Mouse (Mus musculus) c-Kit-positive CD71-positive TER-119-negative erythroid progenitor cells, embryonic 14.5 days (primary cell): ENCODE data around the gene Zfp341.

ENCODE experiments used
- DNase-seq: peaks from one replicate; pipeline ENCODE4 v3.0.0-alpha.2; 2013; ENCODE audit warnings: low read depth

The Zfp341 gene

DNA sequence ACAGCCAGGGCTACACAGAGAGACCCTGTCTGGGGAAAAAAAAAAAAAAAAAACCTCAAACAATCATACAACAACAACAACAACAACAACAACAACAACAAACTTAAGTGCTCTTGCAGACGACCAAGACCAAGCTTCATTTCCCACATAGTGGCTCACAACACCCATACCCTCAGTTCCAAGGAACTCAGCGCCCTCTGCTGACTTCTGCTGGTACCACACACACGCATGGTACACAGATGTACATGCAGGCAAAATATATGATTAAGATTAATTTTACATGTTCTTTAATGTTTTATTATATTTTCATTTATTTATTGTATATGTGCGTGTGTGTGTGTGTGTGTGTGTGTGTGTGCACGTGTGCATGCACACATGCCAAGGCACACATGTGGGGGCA, 26.7 kb upstream of the Zfp341 start:
- peak; percentile 59 for DNase-seq

DNA sequence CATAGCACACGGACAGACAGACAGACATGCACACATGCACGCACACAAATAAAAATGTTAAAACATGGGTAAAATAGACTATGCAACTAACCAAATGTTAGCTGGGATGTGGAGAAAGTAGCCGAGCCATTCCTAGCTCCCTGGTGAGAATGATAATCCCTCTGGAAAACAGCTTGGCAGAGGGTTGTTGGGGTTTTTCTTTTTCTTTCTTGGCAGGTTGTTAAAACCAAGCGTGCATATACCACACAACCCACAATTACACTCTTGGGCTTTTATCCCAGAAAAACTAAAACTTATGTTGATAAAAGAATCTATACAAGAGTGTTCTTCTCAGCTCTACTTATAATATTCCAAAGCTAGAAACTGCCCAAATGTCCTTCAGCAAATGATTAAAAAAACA, 24.0 kb upstream of the Zfp341 start:
- DNase-seq = no peak

DNA sequence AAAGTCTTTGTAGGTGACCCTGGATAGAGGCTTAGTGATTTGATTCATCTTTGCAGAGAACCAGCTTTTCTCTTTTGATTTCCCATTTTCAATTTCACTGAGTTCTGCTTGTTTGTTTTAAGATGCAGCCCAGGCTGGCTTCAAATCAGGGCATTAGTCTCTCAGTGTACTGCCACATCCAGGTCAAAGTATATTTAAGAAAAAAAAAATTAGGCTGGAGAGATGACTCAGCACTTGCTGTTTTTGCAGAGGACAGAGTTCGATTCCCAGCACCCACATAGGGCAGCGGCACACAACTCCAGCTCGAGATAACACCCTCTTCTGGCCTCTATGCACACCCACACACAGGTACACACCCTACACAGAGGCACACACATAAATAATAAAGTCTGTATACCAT, 21.9 kb upstream of the Zfp341 start:
- no peak for DNase-seq

DNA sequence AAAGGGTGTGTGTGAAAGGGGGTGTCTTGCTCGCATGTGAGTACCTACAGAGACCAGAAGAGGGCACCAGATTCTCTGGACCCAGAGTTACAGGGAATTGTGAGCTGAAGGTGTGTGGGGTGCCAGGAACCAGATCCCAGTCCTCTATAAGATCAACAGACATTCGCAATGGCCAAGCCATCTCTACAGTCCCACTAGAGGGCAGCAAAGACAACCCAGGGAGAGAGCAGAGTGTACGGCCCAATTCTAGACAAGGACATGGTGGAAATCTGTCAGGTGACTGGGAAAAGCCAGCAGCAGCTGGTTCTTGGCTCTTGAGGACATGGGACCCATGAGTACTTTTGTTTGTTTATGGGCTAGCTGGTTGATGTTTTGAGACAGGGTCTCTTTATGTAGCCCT, 20.1 kb upstream of the Zfp341 start:
- DNase-seq = no peak

DNA sequence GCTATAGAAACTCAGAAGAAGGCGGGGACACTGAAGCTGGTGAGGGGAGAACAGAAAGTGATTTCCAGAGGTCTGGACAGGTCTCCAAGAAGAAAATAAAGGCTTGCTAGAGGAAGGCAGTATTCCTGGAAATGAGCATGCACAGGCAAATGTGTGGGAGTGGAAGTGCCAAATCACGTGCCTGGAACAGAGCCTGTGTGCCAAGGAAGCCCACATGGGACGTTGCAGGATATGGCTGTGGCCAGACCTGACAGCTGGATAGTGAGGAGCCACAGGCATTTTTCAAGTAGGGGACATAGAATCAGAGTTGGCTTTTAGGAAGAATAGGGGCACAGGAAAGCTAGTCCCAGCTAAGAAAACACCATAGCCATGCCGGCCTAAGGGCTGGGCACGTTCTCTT, 17.3 kb upstream of the Zfp341 start:
- DNase-seq = no peak

DNA sequence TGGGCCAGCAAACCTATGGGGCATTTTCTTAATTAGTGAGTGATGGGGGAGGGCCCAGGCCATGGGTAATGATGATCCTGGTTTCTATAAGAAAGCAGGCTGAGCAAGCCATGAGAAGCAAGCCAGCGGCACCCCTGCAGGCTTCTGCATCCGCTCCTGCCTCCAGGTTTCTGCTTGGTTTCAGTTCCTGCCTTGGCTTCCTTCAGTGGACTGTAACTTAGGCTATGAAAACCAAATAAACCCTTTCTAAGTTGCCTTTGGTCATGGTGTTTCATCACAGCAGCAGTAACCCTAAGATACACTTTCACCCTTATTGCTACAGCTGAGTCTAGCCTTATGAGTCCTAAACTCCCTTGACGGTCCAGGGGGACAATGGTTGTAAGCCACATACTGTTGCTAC, 15.7 kb upstream of the Zfp341 start:
- DNase-seq = no peak

DNA sequence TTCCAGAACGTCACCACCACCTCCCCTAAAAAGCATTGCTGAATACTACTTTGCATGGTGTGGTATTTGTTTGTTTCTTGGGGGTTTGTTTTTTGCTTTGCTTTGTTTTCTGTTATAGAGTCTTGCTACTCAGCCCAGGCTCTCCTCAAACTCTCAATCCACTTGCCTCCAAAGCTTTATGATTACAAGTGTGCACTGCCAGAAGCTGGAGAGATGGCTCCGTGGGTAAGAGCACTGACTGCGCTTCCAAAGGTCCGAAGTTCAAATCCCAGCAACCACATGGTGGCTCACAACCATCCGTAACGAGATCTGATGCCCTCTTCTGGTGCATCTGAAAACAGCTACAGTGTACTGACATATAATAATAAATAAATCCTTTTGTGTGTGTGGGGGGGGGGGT, 12.5 kb upstream of the Zfp341 start:
- no peak for DNase-seq

DNA sequence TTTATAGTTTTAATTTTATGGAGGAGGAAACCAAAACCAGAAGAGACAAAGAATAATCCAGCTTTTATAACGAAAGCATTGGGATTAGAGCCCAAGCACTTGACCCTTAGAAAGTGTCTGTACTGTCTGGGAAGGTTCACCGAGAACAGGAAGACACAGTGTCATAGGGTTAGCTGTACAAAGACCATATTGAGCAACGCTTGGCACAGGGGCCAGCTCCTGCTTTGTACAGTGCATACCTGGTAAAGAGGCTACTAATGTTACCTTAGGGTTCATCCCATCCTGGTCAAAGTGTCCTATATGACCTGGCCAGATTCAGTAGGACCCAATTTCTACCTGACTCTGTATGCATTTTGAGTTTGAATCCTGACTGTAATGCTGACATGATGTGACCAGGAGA, 11.8 kb upstream of the Zfp341 start:
- no peak for DNase-seq

DNA sequence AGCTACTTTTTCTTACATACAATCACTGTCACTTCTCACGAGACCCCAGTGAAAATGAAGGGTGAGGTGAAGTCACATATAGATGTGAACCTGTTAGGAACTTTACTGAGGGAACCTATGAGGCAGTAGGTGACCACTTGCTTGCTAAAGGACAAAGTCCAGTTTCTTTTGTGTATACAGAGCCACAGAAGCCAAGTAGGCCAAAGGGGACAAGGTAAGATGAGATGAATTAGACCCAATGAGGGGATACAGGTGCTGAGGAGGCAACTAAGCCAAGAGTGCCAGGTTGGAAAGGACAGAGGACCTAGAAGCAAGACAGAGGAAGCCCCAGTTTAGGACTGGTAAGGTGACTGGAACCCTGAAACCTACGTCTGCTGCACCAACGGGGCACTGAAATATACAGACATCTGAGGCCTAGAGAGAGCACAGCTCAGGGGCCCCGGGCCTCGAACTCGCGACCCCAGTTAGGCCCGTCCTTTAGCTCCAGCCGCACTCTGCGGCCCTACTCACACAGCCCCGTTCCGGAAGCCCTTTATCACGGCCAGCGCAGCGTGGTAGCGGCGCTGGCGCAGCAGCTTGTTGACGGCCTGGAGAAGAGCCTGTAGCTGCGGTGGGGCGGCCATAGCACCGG, 10.0 kb upstream of the Zfp341 start:
- DNase-seq = no peak

DNA sequence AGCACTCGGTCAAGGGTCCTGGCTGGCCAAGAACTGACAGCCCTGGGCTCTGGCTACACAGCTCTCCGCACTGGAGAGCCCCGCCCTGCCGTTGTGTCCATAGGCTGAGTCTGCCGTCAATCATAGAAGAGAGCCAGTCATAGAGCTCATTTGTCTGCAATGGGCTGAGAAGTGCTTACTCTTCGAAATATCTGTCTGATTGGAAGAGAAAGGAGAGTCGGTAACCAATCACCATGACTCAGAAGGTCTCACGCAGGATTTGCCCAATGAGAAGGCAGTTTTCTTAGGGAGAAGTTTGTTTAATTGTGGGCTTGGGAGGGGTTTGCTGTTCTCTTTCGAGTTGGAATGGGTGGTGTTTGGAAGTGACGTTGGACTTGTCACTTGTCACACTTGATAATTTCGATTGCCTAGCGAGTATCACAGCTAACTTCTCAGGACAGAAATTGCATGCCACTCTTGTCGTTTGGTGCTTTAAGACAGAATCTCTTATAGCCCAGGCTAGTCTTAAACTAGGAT, 9.4 kb upstream of the Zfp341 start, which contains the start of gene Pxmp4:
Gene Pxmp4, minus strand, starts transcription at position 71 of the 516 bp plus-strand sequence.
- DNase-seq = peak; percentile 98

DNA sequence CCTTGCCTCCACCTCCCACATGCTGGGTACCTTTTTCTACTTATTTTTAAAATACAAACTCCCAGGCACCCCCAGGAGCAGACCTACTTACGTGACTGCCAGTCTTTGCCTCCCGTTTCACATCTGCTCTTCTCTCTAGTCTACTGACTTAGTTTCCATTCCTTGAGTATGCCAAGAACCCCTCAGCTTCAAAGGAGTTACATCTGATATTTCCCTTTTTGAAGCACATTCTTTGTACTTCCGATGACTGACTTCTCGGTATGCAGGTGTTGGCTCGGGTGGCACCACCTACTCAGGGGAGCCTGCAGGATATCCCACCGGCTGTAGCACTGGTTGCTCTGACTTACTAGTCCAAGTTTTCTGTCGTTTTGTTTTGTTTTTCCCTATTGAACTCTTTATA, 8.9 kb upstream of the Zfp341 start:
- DNase-seq = no peak

DNA sequence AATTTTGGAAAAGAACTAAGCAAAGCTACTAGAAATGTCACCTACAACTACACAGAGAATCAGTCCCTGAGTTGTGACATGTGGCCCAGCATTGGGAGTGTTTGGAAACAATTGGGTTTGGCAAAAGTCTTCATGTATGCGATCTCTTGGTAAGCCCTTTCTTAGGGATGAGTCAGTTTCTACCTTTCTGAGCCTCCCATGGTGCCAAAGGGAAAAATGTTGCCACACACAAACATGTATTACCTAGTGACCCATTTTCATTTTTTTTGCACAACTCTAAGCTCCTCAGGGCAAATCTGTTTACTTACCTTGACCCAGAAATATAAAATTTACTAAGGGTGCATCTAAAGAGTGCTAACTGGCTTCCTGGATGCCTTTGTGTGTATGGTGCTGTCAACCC, 6.1 kb upstream of the Zfp341 start:
- no peak for DNase-seq

DNA sequence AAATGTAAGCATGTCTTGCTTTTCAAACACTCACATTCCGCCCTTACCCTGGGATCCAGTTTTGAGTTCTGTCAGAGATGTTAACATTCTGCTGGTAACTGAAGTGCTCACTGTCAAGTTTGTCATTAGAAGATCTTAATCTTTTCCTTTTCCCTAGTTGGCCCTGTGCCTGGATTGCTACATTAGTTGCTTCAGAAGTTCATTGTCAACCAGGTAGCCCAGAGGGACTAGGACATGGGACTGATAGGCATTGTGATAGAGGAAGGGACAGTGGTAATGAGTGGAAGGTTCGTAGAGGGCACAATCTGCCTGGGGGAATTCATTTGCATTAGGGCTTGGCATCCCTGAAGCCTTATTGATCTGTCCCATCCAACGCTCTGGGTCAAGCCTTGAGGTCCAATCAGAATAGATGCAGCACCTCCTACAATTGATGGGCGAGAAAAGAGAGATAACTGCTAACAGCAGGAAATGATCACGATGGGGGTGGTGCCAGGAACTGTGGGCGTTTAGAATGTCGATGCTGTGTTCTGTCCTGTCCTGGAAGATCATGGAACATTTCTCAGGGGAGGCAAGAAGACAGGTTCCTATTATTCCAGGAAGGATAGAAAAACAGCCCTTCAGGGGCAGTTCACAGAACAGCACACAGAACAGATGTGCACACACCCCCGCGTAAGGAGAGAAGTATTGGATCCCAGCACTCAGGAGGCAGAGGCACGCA, 3.9 kb upstream of the Zfp341 start:
- DNase-seq = no peak

DNA sequence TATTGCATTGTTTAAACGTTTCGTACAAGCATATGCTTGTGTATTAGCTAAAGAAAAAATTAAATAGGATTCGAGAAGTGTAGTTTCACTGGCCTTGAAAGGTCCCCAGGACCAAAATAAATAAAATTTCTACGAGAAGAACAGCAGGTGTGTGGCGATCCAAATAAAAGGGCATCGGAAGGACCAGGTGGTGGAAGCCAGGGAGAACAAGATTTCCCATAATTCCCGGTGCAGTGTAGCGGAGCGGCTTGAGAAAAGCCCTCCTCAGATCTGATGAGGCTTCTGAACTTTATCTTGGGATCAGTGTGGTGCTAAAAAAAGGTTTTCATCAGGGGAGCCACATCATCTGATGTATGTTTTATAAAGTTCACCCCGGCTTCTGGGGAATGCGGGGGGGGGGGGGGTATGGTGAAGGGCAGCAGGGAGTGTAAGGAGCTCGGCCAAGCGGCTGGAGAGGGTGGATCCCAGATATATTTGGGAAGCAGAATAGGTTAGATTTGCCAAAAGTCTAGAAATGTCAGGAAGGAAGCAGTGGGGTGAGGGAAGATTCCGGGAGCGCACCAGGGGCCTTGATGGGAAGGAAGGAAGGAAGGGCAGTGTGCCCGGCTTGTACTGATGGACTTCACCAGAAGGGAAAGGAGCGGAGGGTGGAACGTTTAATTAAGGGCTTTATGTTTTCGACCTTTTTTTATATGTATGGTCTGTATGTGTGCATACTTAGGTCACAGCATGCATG, 1.9 kb downstream of the Zfp341 start:
- no peak for DNase-seq

DNA sequence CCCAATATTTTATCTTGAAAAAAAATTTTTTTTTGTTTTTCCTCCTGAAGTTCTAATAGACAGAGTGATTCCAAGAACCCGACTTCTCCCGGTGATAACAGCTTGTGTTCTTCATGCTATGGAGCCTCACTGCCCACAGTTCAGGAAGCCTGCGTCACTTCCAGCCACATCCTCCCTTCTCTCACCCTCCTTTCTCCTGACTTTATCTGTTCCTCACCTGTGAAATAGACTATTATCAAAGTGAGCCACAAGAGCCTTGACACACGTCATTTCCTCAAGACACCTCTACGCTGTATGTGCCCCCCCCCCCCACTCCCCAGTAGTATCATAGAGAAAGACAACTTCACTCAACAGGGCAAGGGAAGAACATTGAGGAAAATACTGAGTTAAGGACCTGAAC, 2.6 kb downstream of the Zfp341 start:
- DNase-seq = no peak

DNA sequence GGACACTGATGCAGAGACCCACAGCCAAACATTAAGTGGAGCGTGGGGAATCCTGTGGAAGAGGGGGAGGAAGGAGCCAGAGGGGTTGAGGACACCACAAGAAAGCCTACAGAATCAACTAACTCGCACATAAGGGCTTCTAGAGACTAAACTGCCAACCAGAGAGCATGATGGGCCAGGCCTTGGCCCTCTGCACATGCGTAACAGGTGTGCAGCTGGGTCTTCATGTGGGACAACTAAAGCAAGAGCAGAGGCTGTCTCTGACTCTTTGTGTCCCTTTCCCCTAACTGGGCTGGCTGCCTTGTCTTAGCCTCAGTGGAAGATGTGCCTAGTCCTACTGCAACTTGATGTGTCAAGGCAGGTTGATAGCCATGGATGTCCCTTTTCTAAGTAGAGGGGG, 4.0 kb downstream of the Zfp341 start:
- no peak for DNase-seq

DNA sequence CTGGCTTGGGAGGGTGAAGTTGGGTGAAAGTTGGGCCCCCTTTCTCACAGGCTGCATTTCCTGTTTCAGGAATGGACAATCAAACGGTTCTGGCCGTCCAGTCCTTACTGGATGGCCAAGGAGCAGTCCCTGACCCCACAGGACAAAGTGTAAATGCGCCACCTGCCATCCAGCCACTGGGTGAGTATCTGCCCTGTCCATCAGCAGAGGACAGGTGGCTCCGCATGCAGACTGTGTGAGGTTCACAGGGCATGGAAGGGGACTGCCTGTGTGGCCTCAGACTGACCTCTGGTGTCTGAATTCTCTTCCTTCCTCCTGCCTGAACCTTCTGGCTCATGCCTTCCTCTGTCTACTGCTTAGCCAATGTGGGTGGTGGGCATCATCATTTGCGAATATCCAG, 8.6 kb downstream of the Zfp341 start:
- no peak for DNase-seq

DNA sequence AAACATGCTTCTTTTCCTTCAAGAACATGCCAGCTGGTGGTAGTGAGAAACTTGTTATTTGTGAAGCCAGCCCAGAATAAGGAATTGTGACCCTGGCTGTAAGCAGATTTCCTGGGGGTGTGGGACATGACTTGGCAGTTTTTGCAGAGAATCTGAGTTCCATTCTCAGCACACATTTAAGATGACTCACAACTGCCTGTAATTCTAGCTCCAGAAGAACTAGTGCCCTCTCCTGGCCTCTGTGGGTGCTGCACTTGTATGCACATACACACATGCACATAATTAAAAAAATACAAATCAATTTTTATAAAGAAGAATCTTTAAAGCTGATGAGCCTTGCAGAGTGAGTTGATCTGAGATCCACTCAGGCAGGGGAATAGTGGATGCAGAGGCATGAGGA, 11.0 kb downstream of the Zfp341 start:
- DNase-seq = no peak

DNA sequence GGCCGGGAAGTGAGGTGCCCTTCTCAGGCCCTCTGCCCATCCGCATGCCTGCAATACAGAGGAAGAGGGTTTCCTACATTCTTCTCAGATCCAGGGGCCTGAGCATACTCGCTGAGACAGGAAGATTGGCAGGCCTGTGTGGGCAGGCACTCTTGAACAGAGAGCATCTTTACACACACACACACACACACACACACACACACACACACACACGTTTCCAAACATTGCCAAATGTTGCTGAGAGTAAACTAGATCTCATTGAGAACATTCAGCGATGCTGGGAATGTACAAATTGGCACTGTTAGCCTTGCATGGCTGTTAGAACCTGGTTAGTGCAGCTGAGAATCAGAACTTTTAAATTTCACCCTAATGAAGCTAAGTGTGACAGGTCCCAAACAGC, 17.4 kb downstream of the Zfp341 start:
- no peak for DNase-seq

DNA sequence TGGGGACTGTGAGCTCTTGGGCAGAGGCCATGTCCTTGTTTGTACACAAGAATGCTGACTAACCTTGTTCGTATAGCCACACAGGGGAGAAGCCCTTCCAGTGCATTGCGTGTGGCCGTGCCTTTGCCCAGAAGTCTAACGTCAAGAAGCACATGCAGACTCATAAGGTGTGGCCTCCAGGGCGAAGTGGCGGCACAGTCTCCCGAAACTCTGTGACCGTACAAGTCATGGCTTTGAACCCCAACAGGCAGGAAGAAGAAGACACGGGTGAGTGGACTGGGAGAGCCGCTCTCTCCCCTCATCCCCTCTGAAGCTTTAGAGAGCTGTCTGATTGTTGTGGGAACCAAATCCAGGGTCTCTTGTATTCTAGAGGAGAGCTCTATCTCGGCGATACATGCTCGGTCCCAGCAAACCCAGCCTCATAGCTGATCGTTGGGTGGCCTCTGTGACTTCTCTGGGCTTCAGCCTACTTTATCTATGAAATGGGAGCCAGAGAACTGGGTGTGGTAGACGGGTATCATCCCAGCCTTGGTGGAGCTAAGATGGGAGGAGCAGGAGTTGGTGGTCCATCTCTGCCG, 19.2 kb downstream of the Zfp341 start:
- DNase-seq = no peak

DNA sequence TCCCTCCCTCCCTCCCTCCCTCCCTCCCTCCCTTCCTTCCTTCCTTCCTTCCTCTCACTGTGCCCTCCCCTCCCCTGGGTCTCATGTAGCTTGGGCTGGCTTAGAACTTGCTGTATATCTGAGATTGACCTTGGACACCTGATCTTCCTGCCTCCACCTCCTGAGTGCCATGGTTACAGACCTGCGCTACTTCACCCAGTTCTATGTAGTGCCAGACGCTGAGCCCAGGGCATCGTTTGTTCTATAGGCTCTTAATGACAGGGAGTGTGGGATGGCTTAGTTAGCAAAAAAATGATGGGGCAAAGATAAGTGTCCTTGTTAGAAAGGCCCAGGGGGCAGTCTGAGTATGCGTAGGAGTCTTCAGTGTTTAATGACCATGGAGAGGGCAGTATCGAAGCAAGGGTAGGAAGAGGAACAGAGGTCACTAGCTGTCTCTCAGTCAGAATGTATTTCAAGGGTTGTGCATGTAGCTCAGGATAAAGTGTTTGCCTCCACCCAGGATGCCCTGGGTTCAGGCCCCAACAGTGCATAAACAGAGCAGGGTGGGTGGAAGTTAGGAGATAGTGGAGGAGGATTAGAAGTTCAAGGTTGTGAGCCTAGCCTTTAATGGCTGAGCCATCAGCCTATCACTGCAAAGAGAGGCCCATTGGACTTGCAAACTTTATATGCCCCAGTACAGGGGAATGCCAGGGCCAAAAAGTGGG, 20.1 kb downstream of the Zfp341 start:
- DNase-seq = no peak
